In the genomic region with DNA sequence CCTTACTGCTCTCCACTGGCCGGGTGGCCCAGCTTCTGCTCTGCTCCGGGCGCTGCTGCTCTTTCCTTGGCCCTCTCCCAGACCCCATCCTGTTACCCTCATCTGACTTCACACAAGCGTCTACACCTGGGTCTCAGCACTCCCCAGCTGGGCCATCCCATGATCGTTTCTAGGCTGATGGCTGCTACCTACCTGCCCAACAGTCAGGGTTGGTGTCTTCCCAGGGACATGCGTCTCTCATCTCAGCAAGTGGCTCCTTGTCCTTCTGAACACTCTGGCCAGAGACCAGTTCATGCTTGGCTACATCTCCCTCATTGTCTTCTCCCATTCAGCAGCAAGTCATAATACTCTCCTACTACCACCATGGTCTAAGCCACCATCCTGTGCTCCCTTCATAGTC, we compare ENCODE assay signal across 8 mouse cellular contexts. TPM values are rescaled to one million over a fixed set of nuclear protein-coding genes. Genes with fewer than 3 reads are reported as not detected.
DNase-seq lines count a peak whose midpoint lies in the region; ATAC-seq lines count a peak whose summit lies in the region.

No protein-coding gene starts in this region.

- H3K9ac ChIP-seq in heart, embryonic 13.5 days, result peak overlapping the region; percentile 94

- H3K27me3 ChIP-seq in heart, embryonic 13.5 days (replicated peaks), result no peaks in the 10 kb centered on the region
- H3K27me3 ChIP-seq in hindbrain, embryonic 10.5 days (ENCODE audit: insufficient read depth, poor library complexity, severe bottlenecking), result no peaks in the 10 kb centered on the region
- no peaks in the 10 kb centered on the region for H3K27me3 ChIP-seq in midbrain, embryonic 10.5 days (ENCODE audit: low read depth, poor library complexity, severe bottlenecking)

- no peaks in the 10 kb centered on the region for H3K9me3 ChIP-seq in heart, embryonic 13.5 days
- no peaks in the 10 kb centered on the region for H3K9me3 ChIP-seq in hindbrain, embryonic 10.5 days
- H3K9me3 ChIP-seq in midbrain, embryonic 10.5 days (replicated peaks), result no peaks in the 10 kb centered on the region

- H3K27ac ChIP-seq in heart, embryonic 13.5 days (replicated peaks), result no peak overlapping the region
- no peak overlapping the region for H3K27ac ChIP-seq in brown adipose tissue, adult 24 weeks (replicated peaks; ENCODE audit: low read depth, low read length)
- peak overlapping the region; percentile 97 for H3K27ac ChIP-seq in hindbrain, embryonic 10.5 days
- peak overlapping the region; percentile 97 for H3K27ac ChIP-seq in midbrain, embryonic 10.5 days (replicated peaks)

- H3K36me3 ChIP-seq in heart, embryonic 13.5 days, result peaks cover 32% of the 10 kb centered on the region
- H3K36me3 ChIP-seq in hindbrain, embryonic 10.5 days, result peaks cover 40% of the 10 kb centered on the region
- H3K36me3 ChIP-seq in midbrain, embryonic 10.5 days, result peaks cover 40% of the 10 kb centered on the region

- H3K4me3 ChIP-seq in heart, embryonic 13.5 days, result peak overlapping the region; percentile 68; the same call in 1 of the 2 replicates
- peak overlapping the region; percentile 15; the same call in 1 of the 2 replicates for H3K4me3 ChIP-seq in brown adipose tissue, adult 24 weeks (ENCODE audit: insufficient read depth, low read depth, low read length)
- H3K4me3 ChIP-seq in hindbrain, embryonic 10.5 days, result peak overlapping the region; percentile 74
- peak overlapping the region; percentile 69 for H3K4me3 ChIP-seq in midbrain, embryonic 10.5 days

- no peak for DNase-seq in heart, adult 18-20 months
- DNase-seq in hindbrain, embryonic 10.5 days (ENCODE audit: low spot score), result no peak
- no peak for DNase-seq in midbrain, embryonic 10.5 days (ENCODE audit: low spot score)
- no peak for DNase-seq in MN1 (ENCODE audit: low spot score)
- no peak for DNase-seq in ovary, adult 18-20 months (ENCODE audit: low spot score)
- DNase-seq in spleen, postnatal 14 days (ENCODE audit: low spot score in 2 of 2), result no peak

- no peak for ATAC-seq in heart, embryonic 13.5 days (ENCODE audit: extremely low read depth, insufficient number of reproducible peaks, low FRiP score, low TSS enrichment)

- WGBS in heart, embryonic 13.5 days, result 86% methylated on average over 6 of the region's 6 CpGs
- 90% methylated on average over 6 of the region's 6 CpGs for WGBS in hindbrain, embryonic 10.5 days
- 94% methylated on average over 6 of the region's 6 CpGs for WGBS in midbrain, embryonic 10.5 days

- H3K4me2 ChIP-seq in heart, embryonic 13.5 days, result peak overlapping the region; percentile 88

- H3K4me1 ChIP-seq in heart, embryonic 13.5 days, result peaks cover 17% of the 10 kb centered on the region
- H3K4me1 ChIP-seq in brown adipose tissue, adult 24 weeks (ENCODE audit: control insufficient read depth, insufficient read depth, insufficient read length, low read length), result no peaks in the 10 kb centered on the region
- peaks cover 22% of the 10 kb centered on the region for H3K4me1 ChIP-seq in hindbrain, embryonic 10.5 days (replicated peaks)
- H3K4me1 ChIP-seq in midbrain, embryonic 10.5 days, result peaks cover 12% of the 10 kb centered on the region

RNA-seq across cellular contexts. Expression of a gene that starts 1.1 kb away (rescaled TPM):
- not detected in 2 replicates for polyA plus RNA-seq in heart, embryonic 13.5 days (2015; fragmentation: Nextera tagmentation; extraction: Ambion mirVana)
- total RNA-seq in heart, adult 18-20 months (2021), result 1 to 10 TPM in 1 of 2 experiments, under 1 TPM in 1; 0.54 to 2.7 TPM
- polyA plus RNA-seq in brown adipose tissue, adult 24 weeks (2012; ENCODE audit: insufficient read depth, insufficient read length, missing spikeins), result 1.2 TPM in 1 of 2 replicates, not detected in the other
- polyA plus RNA-seq in hindbrain, embryonic 10.5 days (2016; fragmentation: Nextera tagmentation; extraction: Ambion mirVana), result 0.09 TPM in 1 of 2 replicates, not detected in the other
- not detected in 2 replicates for polyA plus RNA-seq in midbrain, embryonic 10.5 days (2016; fragmentation: Nextera tagmentation; extraction: Ambion mirVana)

RNA-seq across cellular contexts. Expression of a gene that starts 1.6 kb away (rescaled TPM):
- 83.0 and 85.6 TPM in 2 replicates for polyA plus RNA-seq in heart, embryonic 13.5 days (2015; fragmentation: Nextera tagmentation; extraction: Ambion mirVana)
- total RNA-seq in heart, adult 18-20 months (2021), result 10 to 100 TPM; 66.4 to 72.1 TPM
- polyA plus RNA-seq in brown adipose tissue, adult 24 weeks (2012; ENCODE audit: insufficient read depth, insufficient read length, missing spikeins), result 45.8 and 62.3 TPM in 2 replicates
- polyA plus RNA-seq in hindbrain, embryonic 10.5 days (2016; fragmentation: Nextera tagmentation; extraction: Ambion mirVana), result 125 and 130 TPM in 2 replicates
- 118 and 124 TPM in 2 replicates for polyA plus RNA-seq in midbrain, embryonic 10.5 days (2016; fragmentation: Nextera tagmentation; extraction: Ambion mirVana)

RNA-seq across cellular contexts. Expression of a gene that starts 11.6 kb away (rescaled TPM):
- 21.0 and 23.9 TPM in 2 replicates for polyA plus RNA-seq in heart, embryonic 13.5 days (2015; fragmentation: Nextera tagmentation; extraction: Ambion mirVana)
- 10 to 100 TPM; 13.9 to 15.2 TPM for total RNA-seq in heart, adult 18-20 months (2021)
- polyA plus RNA-seq in brown adipose tissue, adult 24 weeks (2012; ENCODE audit: insufficient read depth, insufficient read length, missing spikeins), result 13.3 and 13.6 TPM in 2 replicates
- 27.0 and 35.1 TPM in 2 replicates for polyA plus RNA-seq in hindbrain, embryonic 10.5 days (2016; fragmentation: Nextera tagmentation; extraction: Ambion mirVana)
- polyA plus RNA-seq in midbrain, embryonic 10.5 days (2016; fragmentation: Nextera tagmentation; extraction: Ambion mirVana), result 24.0 and 28.9 TPM in 2 replicates

RNA-seq across cellular contexts. Expression of a gene that starts 21.3 kb away (rescaled TPM):
- 30.8 and 33.0 TPM in 2 replicates for polyA plus RNA-seq in heart, embryonic 13.5 days (2015; fragmentation: Nextera tagmentation; extraction: Ambion mirVana)
- 10 to 100 TPM in 1 of 2 experiments, 1 to 10 TPM in 1; 9.2 to 10.0 TPM for total RNA-seq in heart, adult 18-20 months (2021)
- polyA plus RNA-seq in brown adipose tissue, adult 24 weeks (2012; ENCODE audit: insufficient read depth, insufficient read length, missing spikeins), result 5.7 and 6.8 TPM in 2 replicates
- 70.0 and 70.1 TPM in 2 replicates for polyA plus RNA-seq in hindbrain, embryonic 10.5 days (2016; fragmentation: Nextera tagmentation; extraction: Ambion mirVana)
- polyA plus RNA-seq in midbrain, embryonic 10.5 days (2016; fragmentation: Nextera tagmentation; extraction: Ambion mirVana), result 61.8 and 70.0 TPM in 2 replicates

RNA-seq across cellular contexts. Expression of a gene that starts 34.1 kb away (rescaled TPM):
- polyA plus RNA-seq in heart, embryonic 13.5 days (2015; fragmentation: Nextera tagmentation; extraction: Ambion mirVana), result 0.09 and 0.24 TPM in 2 replicates
- total RNA-seq in heart, adult 18-20 months (2021), result not detected
- polyA plus RNA-seq in brown adipose tissue, adult 24 weeks (2012; ENCODE audit: insufficient read depth, insufficient read length, missing spikeins), result not detected in 2 replicates
- 0.64 and 0.90 TPM in 2 replicates for polyA plus RNA-seq in hindbrain, embryonic 10.5 days (2016; fragmentation: Nextera tagmentation; extraction: Ambion mirVana)
- polyA plus RNA-seq in midbrain, embryonic 10.5 days (2016; fragmentation: Nextera tagmentation; extraction: Ambion mirVana), result 0.72 and 0.99 TPM in 2 replicates

Comparison
In these comparisons a context has a peak if more than half of its experiments do, and no peak if none do; other contexts are left out.
1. H3K27ac ChIP-seq: peak in hindbrain, embryonic 10.5 days (single experiment) and midbrain, embryonic 10.5 days (single experiment); none in heart, embryonic 13.5 days (single experiment) and brown adipose tissue, adult 24 weeks (single experiment).
2. H3K4me3 ChIP-seq: peak in every context shown above with its lines; median percentile 74 in hindbrain, embryonic 10.5 days; 69 in midbrain, embryonic 10.5 days; 68 in heart, embryonic 13.5 days; 15 in brown adipose tissue, adult 24 weeks.